11 mouse cellular contexts compared by ENCODE assay signal in genomic region chr10:34128391-34128790, GRCm38 (mm10). TPM values are rescaled to one million over a fixed set of nuclear protein-coding genes. Genes with fewer than 3 reads are reported as not detected.
DNase-seq lines count a peak whose midpoint lies in the region; ATAC-seq and TF ChIP-seq lines count a peak whose summit lies in the region.
"Had no signal": no experiment of that assay in that cellular context is flagged by ENCODE, and none has a peak within 500 bp of the region (broad histone marks: within the 10 kb centered on the region; RNA-seq: fewer than 3 reads in every experiment).

No protein-coding gene starts in this region.

- H3ac ChIP-seq in myocyte (ENCODE audit: control insufficient read depth, insufficient read length): no peak overlapping the region

- peaks cover 5% of the 10 kb centered on the region; the same call in 1 of the 2 replicates for H3K27me3 ChIP-seq in liver, embryonic 12.5 days (replicated peaks)
- no peaks in the 10 kb centered on the region for H3K27me3 ChIP-seq in kidney, embryonic 15.5 days
- no peaks in the 10 kb centered on the region for H3K27me3 ChIP-seq in myocyte (ENCODE audit: control insufficient read depth, insufficient read depth, insufficient read length)
- H3K27me3 ChIP-seq: liver, embryonic 13.5 days had no signal

- peaks cover 8% of the 10 kb centered on the region; the same call in 1 of the 2 replicates for H3K4me1 ChIP-seq in liver, embryonic 12.5 days
- H3K4me1 ChIP-seq in kidney, embryonic 15.5 days: peaks cover 9% of the 10 kb centered on the region; the same call in 1 of the 2 replicates

- no peaks in the 10 kb centered on the region for H3K79me2 ChIP-seq in myocyte (ENCODE audit: control insufficient read depth, insufficient read depth)

- H3K9me3 ChIP-seq in liver, embryonic 12.5 days (replicated peaks): no peaks in the 10 kb centered on the region
- no peaks in the 10 kb centered on the region for H3K9me3 ChIP-seq in kidney, embryonic 15.5 days (replicated peaks)
- H3K9me3 ChIP-seq: liver, embryonic 13.5 days had no signal

- peak overlapping the region; percentile 81; the same call in 1 of the 2 replicates for H3K4me2 ChIP-seq in liver, embryonic 12.5 days
- H3K4me2 ChIP-seq in kidney, embryonic 15.5 days: peak overlapping the region; percentile 89; the same call in 1 of the 2 replicates
- no peak overlapping the region for H3K4me2 ChIP-seq in myocyte (ENCODE audit: low read depth)

- H3K27ac ChIP-seq in liver, embryonic 12.5 days: no peak overlapping the region
- no peak overlapping the region for H3K27ac ChIP-seq in kidney, embryonic 15.5 days
- H3K27ac ChIP-seq: liver, embryonic 13.5 days had no signal

- TF ChIP-seq POLR2A in myocyte (IDR thresholded peaks at IDR 0.05; ENCODE audit: insufficient read length, low read depth): no peak

- H3K36me3 ChIP-seq in liver, embryonic 12.5 days: no peaks in the 10 kb centered on the region
- H3K36me3 ChIP-seq in kidney, embryonic 15.5 days: no peaks in the 10 kb centered on the region
- no peaks in the 10 kb centered on the region for H3K36me3 ChIP-seq in myocyte (ENCODE audit: control insufficient read depth, insufficient read depth)
- H3K36me3 ChIP-seq: liver, embryonic 13.5 days had no signal

- no peak overlapping the region for H3K4me3 ChIP-seq in liver, embryonic 12.5 days
- H3K4me3 ChIP-seq in kidney, embryonic 15.5 days (replicated peaks): no peak overlapping the region
- no peak overlapping the region for H3K4me3 ChIP-seq in myocyte

- no peak for ATAC-seq in liver, embryonic 12.5 days
- no peak for ATAC-seq in kidney, embryonic 15.5 days (replicated peaks; ENCODE audit: low FRiP score)

- H3K9ac ChIP-seq in liver, embryonic 12.5 days: no peak overlapping the region
- no peak overlapping the region for H3K9ac ChIP-seq in kidney, embryonic 15.5 days

- WGBS in liver, embryonic 12.5 days (ENCODE audit: insufficient replicate concordance): 64% methylated on average over 6 of the region's 6 CpGs
- WGBS in kidney, embryonic 15.5 days: 67% methylated on average over 6 of the region's 6 CpGs

- DNase-seq in liver: no peak
- peak; percentile 57 for DNase-seq in gastrocnemius, adult 18-20 months (ENCODE audit: low spot score)
- no peak for DNase-seq in spleen, postnatal 10 days (ENCODE audit: low spot score in 2 of 2)
- DNase-seq in frontal cortex, adult 2 months (ENCODE audit: extremely low spot score in 1 of 2, low spot score in 1 of 2): no peak
- no peak for DNase-seq in left cerebral cortex, adult 8-10 months (ENCODE audit: low spot score in 2 of 2)
- DNase-seq: liver, embryonic 13.5 days; right cerebral cortex, postnatal 14 days; thymus, postnatal 4 days had no signal

TF ChIP-seq in myocyte, 11 proteins besides CTCF, POLR2A, EP300 and RAD21:
- TF ChIP-seq USF1 (IDR thresholded peaks at IDR 0.05; ENCODE audit: low read depth) (peak; percentile 19), TCF12 (IDR thresholded peaks at IDR 0.05; ENCODE audit: insufficient read depth, poor library complexity, severe bottlenecking) (no peak)

RNA-seq across cellular contexts. Expression of gene Calhm6, which starts 0.6 kb away (rescaled TPM):
- 0.62 and 0.87 TPM in 2 replicates for polyA plus RNA-seq in liver, embryonic 12.5 days (2016; fragmentation: Nextera tagmentation; extraction: Ambion mirVana)
- under 1 TPM in 1 of 2 experiments, not detected in 1; 0.21 TPM for total RNA-seq in gastrocnemius, adult 18-20 months (2021)
- 0.75 and 0.90 TPM in 2 replicates for polyA plus RNA-seq in kidney, embryonic 15.5 days (2015; fragmentation: Nextera tagmentation; extraction: Ambion mirVana)
- 0.05 TPM for polyA plus RNA-seq in myocyte (2012; fragmentation: generic; extraction: Trizol)
- 0.44 and 0.50 TPM in 2 replicates for polyA plus RNA-seq in frontal cortex, adult 2 months (2012; rRNA removed)
- total RNA-seq in left cerebral cortex, adult 8-10 months (2022): under 1 TPM; 0.34 to 0.84 (median 0.71) TPM

RNA-seq across cellular contexts. Expression of gene Calhm5, which starts 32.1 kb away (rescaled TPM):
- polyA plus RNA-seq in liver, embryonic 12.5 days (2016; fragmentation: Nextera tagmentation; extraction: Ambion mirVana): 0.06 and 0.07 TPM in 2 replicates
- total RNA-seq in gastrocnemius, adult 18-20 months (2021): under 1 TPM; 0.25 to 0.59 TPM
- polyA plus RNA-seq in kidney, embryonic 15.5 days (2015; fragmentation: Nextera tagmentation; extraction: Ambion mirVana): 0.39 and 0.74 TPM in 2 replicates
- polyA plus RNA-seq in myocyte (2012; fragmentation: generic; extraction: Trizol): 0.08 TPM
- polyA plus RNA-seq in frontal cortex, adult 2 months (2012; rRNA removed): 1.4 and 1.8 TPM in 2 replicates
- total RNA-seq in left cerebral cortex, adult 8-10 months (2022): 1 to 10 TPM; 1.8 to 2.8 (median 2.2) TPM
